Mouse (Mus musculus) liver, embryonic 14.5 days (tissue): Measurements from ENCODE around the gene Ndufs7.
"Not testable (repeated sequence)": the region's sequence is repeated elsewhere in the genome, so short reads cannot be mapped to it uniquely, and the experiment has no call there.

Experiments used
- CTCF ChIP-seq: IDR thresholded peaks from 2 replicates; pipeline ENCODE4 v1.5.1; 2016; ENCODE audit warnings: antibody characterized with exemption, low read depth, control low read depth
- EP300 ChIP-seq: IDR thresholded peaks from 2 replicates; pipeline ENCODE4 v1.6.1; 2016; ENCODE audit warnings: antibody characterized with exemption, low read depth

GRCm38 (mm10) chr10:80211547-80212103 is 37.3 kb upstream of the Ndufs7 start:
- not testable (repeated sequence) for TF ChIP-seq CTCF, EP300
